Mouse (Mus musculus) layer of hippocampus, adult 11-12 months (tissue): ENCODE data around the gene Pard3b.

Source experiments
- DNase-seq: peaks from one replicate; pipeline ENCODE4 v3.0.0; 2022; ENCODE audit warnings: low spot score

Pard3b gene

GRCm38 (mm10) chr1:62394555-62394954, 755.9 kb downstream of the Pard3b start:
- no peak for DNase-seq

GRCm38 (mm10) chr1:62398261-62398660, 759.6 kb downstream of the Pard3b start:
- DNase-seq = no peak

- no peak for DNase-seq
Observed at GRCm38 (mm10) chr1:62398738-62399137, 760.1 kb downstream of the Pard3b start.

- DNase-seq = no peak
Observed at GRCm38 (mm10) chr1:62405061-62405460, 766.4 kb downstream of the Pard3b start.

GRCm38 (mm10) chr1:62411368-62411767, 772.7 kb downstream of the Pard3b start:
- no peak for DNase-seq

GRCm38 (mm10) chr1:62412019-62412418, 773.4 kb downstream of the Pard3b start:
- DNase-seq = no peak

- no peak for DNase-seq
Observed at GRCm38 (mm10) chr1:62412988-62413387, 774.4 kb downstream of the Pard3b start.

GRCm38 (mm10) chr1:62414521-62414920, 775.9 kb downstream of the Pard3b start:
- DNase-seq = no peak

GRCm38 (mm10) chr1:62416627-62417374, 778.2 kb downstream of the Pard3b start:
- no peak for DNase-seq

GRCm38 (mm10) chr1:62422896-62423650, 784.4 kb downstream of the Pard3b start:
- DNase-seq = no peak

- no peak for DNase-seq
Observed at GRCm38 (mm10) chr1:62425369-62425768, 786.7 kb downstream of the Pard3b start.

- DNase-seq = no peak
Observed at GRCm38 (mm10) chr1:62428736-62429135, 790.1 kb downstream of the Pard3b start.

GRCm38 (mm10) chr1:62429333-62430182, 790.9 kb downstream of the Pard3b start:
- no peak for DNase-seq

- no peak for DNase-seq
Observed at GRCm38 (mm10) chr1:62431054-62431453, 792.4 kb downstream of the Pard3b start.

GRCm38 (mm10) chr1:62433891-62434290, 795.3 kb downstream of the Pard3b start:
- DNase-seq = no peak

GRCm38 (mm10) chr1:62435844-62436243, 797.2 kb downstream of the Pard3b start:
- DNase-seq = no peak

- DNase-seq = no peak
Observed at GRCm38 (mm10) chr1:62436304-62436703, 797.7 kb downstream of the Pard3b start.

- no peak for DNase-seq
Observed at GRCm38 (mm10) chr1:62437493-62437892, 798.9 kb downstream of the Pard3b start.

- no peak for DNase-seq
Observed at GRCm38 (mm10) chr1:62444406-62444805, 805.8 kb downstream of the Pard3b start.

- DNase-seq = no peak
Observed at GRCm38 (mm10) chr1:62446818-62447217, 808.2 kb downstream of the Pard3b start.

GRCm38 (mm10) chr1:62449193-62449875, 810.7 kb downstream of the Pard3b start:
- no peak for DNase-seq

- DNase-seq = no peak
Observed at GRCm38 (mm10) chr1:62465536-62465935, 826.9 kb downstream of the Pard3b start.
